Mouse (Mus musculus): ENCODE measurements around the gene Cirbp. TPM values are rescaled to one million over a fixed set of nuclear protein-coding genes. Genes with fewer than 3 reads are reported as not detected.

Gene Cirbp
- polyA plus RNA-seq, 1 experiment from 2014 or later, result 345 TPM

GRCm38 (mm10) chr10:80170052-80170451 lies 4.3 kb downstream of the Cirbp start:
- Histone ChIP-seq H3K4me3 (replicated peaks) (no peak overlapping the region), H3K36me3 (peaks cover 25% of the 10 kb centered on the region), H3K9me3 (replicated peaks) (no peaks in the 10 kb centered on the region), H3K4me2 (0 out of 2 replicates have a peak overlapping the region, but pooled peaks have one; percentile 1), H3K9ac (replicated peaks) (0 out of 2 replicates have a peak overlapping the region, but pooled peaks have one; percentile 100), H3K27ac (replicated peaks) (no peak overlapping the region), H3K27me3 (replicated peaks) (no peaks in the 10 kb centered on the region), H3K4me1 (peaks cover 72% of the 10 kb centered on the region)
- 97% methylated on average over 16 of the region's 16 CpGs for WGBS
- no peak for ATAC-seq (ENCODE audit: low FRiP score)

GRCm38 (mm10) chr10:80170601-80171021 lies 4.8 kb downstream of the Cirbp start:
- no peaks in the 10 kb centered on the region for H3K27me3 ChIP-seq (replicated peaks)
- peaks cover 25% of the 10 kb centered on the region for H3K36me3 ChIP-seq
- H3K4me2 ChIP-seq, result no peak overlapping the region
- no peak overlapping the region for H3K27ac ChIP-seq (replicated peaks)
- WGBS, result 97% methylated on average over 19 of the region's 19 CpGs
- H3K9ac ChIP-seq (replicated peaks), result no peak overlapping the region
- no peak for ATAC-seq (ENCODE audit: low FRiP score)
- H3K9me3 ChIP-seq (replicated peaks), result no peaks in the 10 kb centered on the region
- H3K4me3 ChIP-seq (replicated peaks), result no peak overlapping the region
- H3K4me1 ChIP-seq, result peaks cover 67% of the 10 kb centered on the region

- WGBS, result 89% methylated on average over 15 of the region's 15 CpGs
- Histone ChIP-seq H3K36me3 (peaks cover 25% of the 10 kb centered on the region), H3K4me2 (no peak overlapping the region), H3K4me1 (peaks cover 66% of the 10 kb centered on the region), H3K9me3 (replicated peaks) (no peaks in the 10 kb centered on the region), H3K4me3 (replicated peaks) (no peak overlapping the region), H3K27me3 (replicated peaks) (no peaks in the 10 kb centered on the region), H3K9ac (replicated peaks) (0 out of 2 replicates have a peak overlapping the region, but pooled peaks have one; percentile 60), H3K27ac (replicated peaks) (peak overlapping the region; percentile 92; the same call in 1 of the 2 replicates)
- no peak for ATAC-seq (ENCODE audit: low FRiP score)
These were observed 5.5 kb downstream of the Cirbp start for GRCm38 (mm10) chr10:80171252-80171651.

- H3K9ac ChIP-seq (replicated peaks), result peak overlapping the region; percentile 60; the same call in 1 of the 2 replicates
These were observed 6.2 kb downstream of the Cirbp start for GRCm38 (mm10) chr10:80171760-80172526.

GRCm38 (mm10) chr10:80172527-80173292 lies 6.9 kb downstream of the Cirbp start, which contains the start of gene 1600002K03Rik:
1600002K03Rik (plus strand) TSS chr10:80172944.
- H3K9ac ChIP-seq (replicated peaks), result peak within 1 kb of the TSS; percentile 60
- H3K9me3 ChIP-seq (replicated peaks), result no peaks in the 10 kb centered on the region
- no peaks in the 10 kb centered on the region for H3K27me3 ChIP-seq (replicated peaks)
- peaks cover 58% of the 10 kb centered on the region for H3K4me1 ChIP-seq
- WGBS, result 7% methylated on average over 35 of the region's 35 CpGs
- H3K27ac ChIP-seq (replicated peaks), result peak within 1 kb of the TSS; percentile 92
- H3K36me3 ChIP-seq, result peaks cover 25% of the 10 kb centered on the region
- peak within 1 kb of the TSS; percentile 56 for H3K4me3 ChIP-seq (replicated peaks)
- peak; percentile 71 for ATAC-seq (ENCODE audit: low FRiP score)
- H3K4me2 ChIP-seq, result peak within 1 kb of the TSS; percentile 79

More at GRCm38 (mm10) chr10:80171760-80172526, 6.2 kb downstream of the Cirbp start:
- Histone ChIP-seq H3K27me3 (replicated peaks) (no peaks in the 10 kb centered on the region), H3K4me1 (peaks cover 61% of the 10 kb centered on the region), H3K4me2 (peak overlapping the region; percentile 79), H3K4me3 (replicated peaks) (peak overlapping the region; percentile 56; the same call in 1 of the 2 replicates), H3K27ac (replicated peaks) (peak overlapping the region; percentile 92), H3K36me3 (peaks cover 25% of the 10 kb centered on the region), H3K9me3 (replicated peaks) (no peaks in the 10 kb centered on the region)
- no peak for ATAC-seq (ENCODE audit: low FRiP score)
- 80% methylated on average over 45 of the region's 45 CpGs for WGBS

GRCm38 (mm10) chr10:80173358-80173757 lies 7.6 kb downstream of the Cirbp start:
- WGBS, result 5% methylated on average over 11 of the region's 11 CpGs
- Histone ChIP-seq H3K36me3 (peaks cover 25% of the 10 kb centered on the region), H3K27me3 (replicated peaks) (no peaks in the 10 kb centered on the region), H3K9ac (replicated peaks) (peak overlapping the region; percentile 60), H3K4me3 (replicated peaks) (peak overlapping the region; percentile 56), H3K9me3 (replicated peaks) (no peaks in the 10 kb centered on the region), H3K27ac (replicated peaks) (peak overlapping the region; percentile 92), H3K4me2 (peak overlapping the region; percentile 79), H3K4me1 (peaks cover 57% of the 10 kb centered on the region)
- ATAC-seq (ENCODE audit: low FRiP score), result no peak

GRCm38 (mm10) chr10:80173955-80174640 lies 8.3 kb downstream of the Cirbp start:
- Histone ChIP-seq H3K4me3 (replicated peaks) (no peak overlapping the region), H3K27ac (replicated peaks) (no peak overlapping the region), H3K4me2 (no peak overlapping the region; the same call in 1 of the 2 replicates), H3K9ac (replicated peaks) (no peak overlapping the region), H3K4me1 (peaks cover 53% of the 10 kb centered on the region), H3K36me3 (peaks cover 25% of the 10 kb centered on the region), H3K9me3 (replicated peaks) (no peaks in the 10 kb centered on the region), H3K27me3 (replicated peaks) (no peaks in the 10 kb centered on the region)
- no peak for ATAC-seq (ENCODE audit: low FRiP score)
- WGBS, result 87% methylated on average over 10 of the region's 10 CpGs

- Histone ChIP-seq H3K4me2 (no peak overlapping the region), H3K9ac (replicated peaks) (no peak overlapping the region), H3K27ac (replicated peaks) (no peak overlapping the region), H3K4me1 (peaks cover 47% of the 10 kb centered on the region), H3K9me3 (replicated peaks) (no peaks in the 10 kb centered on the region), H3K36me3 (peaks cover 25% of the 10 kb centered on the region), H3K27me3 (replicated peaks) (no peaks in the 10 kb centered on the region), H3K4me3 (replicated peaks) (no peak overlapping the region)
- 36% methylated on average over 2 of the region's 2 CpGs for WGBS
- ATAC-seq (ENCODE audit: low FRiP score), result no peak
These were observed 8.9 kb downstream of the Cirbp start for GRCm38 (mm10) chr10:80174705-80175104.

- H3K4me3 ChIP-seq (replicated peaks), result no peak overlapping the region
- H3K27ac ChIP-seq (replicated peaks), result peak overlapping the region; percentile 33; the same call in 1 of the 2 replicates
- WGBS, result 23% methylated on average over 4 of the region's 4 CpGs
- H3K9ac ChIP-seq (replicated peaks), result no peak overlapping the region; the same call in 1 of the 2 replicates
- ATAC-seq (ENCODE audit: low FRiP score), result no peak
- peaks cover 15% of the 10 kb centered on the region for H3K36me3 ChIP-seq
- H3K9me3 ChIP-seq (replicated peaks), result no peaks in the 10 kb centered on the region
- no peaks in the 10 kb centered on the region for H3K27me3 ChIP-seq (replicated peaks)
- no peak overlapping the region for H3K4me2 ChIP-seq
- peaks cover 47% of the 10 kb centered on the region for H3K4me1 ChIP-seq
These were observed 9.9 kb downstream of the Cirbp start for GRCm38 (mm10) chr10:80175536-80176269.

- no peaks in the 10 kb centered on the region for H3K9me3 ChIP-seq (replicated peaks)
- peak overlapping the region; percentile 33; the same call in 1 of the 2 replicates for H3K27ac ChIP-seq (replicated peaks)
- H3K4me1 ChIP-seq, result peaks cover 50% of the 10 kb centered on the region
- no peak overlapping the region for H3K4me3 ChIP-seq (replicated peaks)
- no peak overlapping the region for H3K4me2 ChIP-seq
- H3K36me3 ChIP-seq, result peaks cover 9% of the 10 kb centered on the region
- no peaks in the 10 kb centered on the region for H3K27me3 ChIP-seq (replicated peaks)
- no peak for ATAC-seq (ENCODE audit: low FRiP score)
- no peak overlapping the region; the same call in 1 of the 2 replicates for H3K9ac ChIP-seq (replicated peaks)
- WGBS, result 81% methylated on average over 5 of the region's 5 CpGs
These were observed 10.6 kb downstream of the Cirbp start for GRCm38 (mm10) chr10:80176270-80176834.

All from neural tube, embryonic 15.5 days (tissue).